Mouse (Mus musculus) kidney, embryonic 14.5 days (tissue): ENCODE data around the gene Rab11fip4. TPM values are rescaled to one million over a fixed set of nuclear protein-coding genes. Genes with fewer than 3 reads are reported as not detected.

Experiments used
- ATAC-seq: fragments of 200-750 bp; cut with Nextera tagmentation; 2 replicates; pipeline ENCODE4 v1.8.0; 2017; ENCODE audit warnings: moderate number of reproducible peaks, mild to moderate bottlenecking, moderate TSS enrichment, moderate library complexity; ENCODE audit not compliant: low FRiP score, low TSS enrichment
- H3K27ac ChIP-seq: fragments of 300-500 bp; sonication (generic); 2 replicates; pipeline ENCODE4 v1.5.1; 2014; ENCODE audit warnings: low read depth, mild to moderate bottlenecking, low read length, moderate library complexity, mixed read lengths
- H3K27me3 ChIP-seq: fragments of 300-500 bp; sonication (generic); 2 replicates; pipeline ENCODE4 v1.6.1; 2014; ENCODE audit warnings: mild to moderate bottlenecking, low read length; ENCODE audit not compliant: control insufficient read depth, insufficient read depth
- H3K36me3 ChIP-seq: fragments of 300-500 bp; sonication (generic); 2 replicates; pipeline ENCODE4 v1.6.1; 2014; ENCODE audit warnings: low read length, mixed read lengths; ENCODE audit not compliant: control insufficient read depth, insufficient read depth
- H3K4me1 ChIP-seq: fragments of 300-500 bp; sonication (generic); 2 replicates; pipeline ENCODE4 v1.6.1; 2014; ENCODE audit warnings: low read length, mixed read lengths; ENCODE audit not compliant: control insufficient read depth, insufficient read depth
- H3K4me2 ChIP-seq: fragments of 300-500 bp; sonication (generic); replicated peaks from 2 replicates; pipeline ENCODE4 v1.6.1; 2014; ENCODE audit warnings: low read depth, mild to moderate bottlenecking, low read length
- H3K4me3 ChIP-seq: fragments of 300-500 bp; sonication (generic); 2 replicates; pipeline ENCODE4 v1.5.1; 2014; ENCODE audit warnings: mild to moderate bottlenecking, low read length
- H3K9ac ChIP-seq: fragments of 300-500 bp; sonication (generic); 2 replicates; pipeline ENCODE4 v1.6.1; 2014; ENCODE audit warnings: low read depth, mild to moderate bottlenecking, low read length, moderate library complexity
- H3K9me3 ChIP-seq: fragments of 300-500 bp; sonication (generic); 2 replicates; pipeline ENCODE4 v1.6.1; 2016; ENCODE audit warnings: low read length; ENCODE audit not compliant: control insufficient read depth
- WGBS: fragments of 180-500 bp; shearing (Covaris S2); extraction: QIAGEN DNeasy Blood & Tissue Kit; methylation state at CpG from one replicate; pipeline ENCODE4 v1.1.7; 2014; 5-methylcytosine and 5-hydroxymethylcytosine counted together
- polyA plus RNA-seq: library from polyadenylated mRNA; unstranded; fragments of >200 nt; fragmentation: Nextera tagmentation; extraction: Ambion mirVana; gene quantifications from 2 replicates; pipeline ENCODE4 v1.2.1, GENCODE M21; 2014

The Rab11fip4 gene
- polyA plus RNA-seq, 1 experiment from 2014 or later, result 7.1 TPM

- no peaks in the 10 kb centered on the region for H3K4me1 ChIP-seq
- no peak overlapping the region for H3K27ac ChIP-seq
- WGBS, result 92% methylated on average over 14 of the region's 14 CpGs
- no peak for ATAC-seq
- H3K4me2 ChIP-seq, result no peak overlapping the region
- H3K9ac ChIP-seq, result no peak overlapping the region
- no peaks in the 10 kb centered on the region for H3K9me3 ChIP-seq
- no peak overlapping the region for H3K4me3 ChIP-seq
- peaks cover 53% of the 10 kb centered on the region for H3K36me3 ChIP-seq
- H3K27me3 ChIP-seq, result no peaks in the 10 kb centered on the region
Measured at GRCm38 (mm10) chr11:79575383-79576073, 15.5 kb upstream of the Rab11fip4 start.

- 0 out of 2 replicates have a peak, but pooled peaks cover 2% of the 10 kb centered on the region for H3K4me1 ChIP-seq
- peaks cover 33% of the 10 kb centered on the region; the same call in 1 of the 2 replicates for H3K36me3 ChIP-seq
- H3K9ac ChIP-seq, result no peak overlapping the region
- H3K9me3 ChIP-seq, result no peaks in the 10 kb centered on the region
- no peak overlapping the region for H3K4me3 ChIP-seq
- no peak for ATAC-seq
- no peak overlapping the region for H3K4me2 ChIP-seq
- no peak overlapping the region for H3K27ac ChIP-seq
- no peaks in the 10 kb centered on the region for H3K27me3 ChIP-seq
- WGBS, result 60% methylated on average over 5 of the region's 5 CpGs
Measured at GRCm38 (mm10) chr11:79577741-79578140, 13.3 kb upstream of the Rab11fip4 start.

- peak; percentile 71; the same call in 1 of the 2 replicates for ATAC-seq
- Histone ChIP-seq H3K36me3 (peaks cover 18% of the 10 kb centered on the region; the same call in 1 of the 2 replicates), H3K27me3 (no peaks in the 10 kb centered on the region), H3K4me3 (no peak overlapping the region), H3K9me3 (no peaks in the 10 kb centered on the region), H3K4me2 (no peak overlapping the region), H3K9ac (no peak overlapping the region), H3K27ac (no peak overlapping the region), H3K4me1 (0 out of 2 replicates have a peak, but pooled peaks cover 2% of the 10 kb centered on the region)
- 43% methylated on average over 4 of the region's 4 CpGs for WGBS
Measured at GRCm38 (mm10) chr11:79580660-79581059, 10.4 kb upstream of the Rab11fip4 start.

- H3K9me3 ChIP-seq, result no peaks in the 10 kb centered on the region
- 0 out of 2 replicates have a peak, but pooled peaks cover 2% of the 10 kb centered on the region for H3K4me1 ChIP-seq
- no peak overlapping the region for H3K9ac ChIP-seq
- H3K4me2 ChIP-seq, result no peak overlapping the region
- 76% methylated on average over 6 of the region's 6 CpGs for WGBS
- no peak overlapping the region for H3K4me3 ChIP-seq
- ATAC-seq, result no peak
- peaks cover 17% of the 10 kb centered on the region; the same call in 1 of the 2 replicates for H3K36me3 ChIP-seq
- H3K27me3 ChIP-seq, result no peaks in the 10 kb centered on the region
- no peak overlapping the region for H3K27ac ChIP-seq
Measured at GRCm38 (mm10) chr11:79581257-79581656, 9.8 kb upstream of the Rab11fip4 start.

- peak; percentile 70 for ATAC-seq
- no peak overlapping the region for H3K27ac ChIP-seq
- WGBS, result 12% methylated on average over 5 of the region's 5 CpGs
- H3K9ac ChIP-seq, result no peak overlapping the region
- no peak overlapping the region for H3K4me3 ChIP-seq
- no peak overlapping the region for H3K4me2 ChIP-seq
- 0 out of 2 replicates have a peak, but pooled peaks cover 2% of the 10 kb centered on the region for H3K4me1 ChIP-seq
- H3K36me3 ChIP-seq, result peaks cover 4% of the 10 kb centered on the region; the same call in 1 of the 2 replicates
- H3K27me3 ChIP-seq, result 0 out of 2 replicates have a peak, but pooled peaks cover 6% of the 10 kb centered on the region
- H3K9me3 ChIP-seq, result no peaks in the 10 kb centered on the region
Measured at GRCm38 (mm10) chr11:79584191-79584590, 6.8 kb upstream of the Rab11fip4 start.

GRCm38 (mm10) chr11:79589317-79590075 is 1.5 kb upstream of the Rab11fip4 start:
- ATAC-seq, result no peak
- H3K4me3 ChIP-seq, result no peak overlapping the region

GRCm38 (mm10) chr11:79591591-79591975 is 571 bp downstream of the Rab11fip4 start:
- peaks cover 45% of the 10 kb centered on the region for H3K27me3 ChIP-seq
- no peak overlapping the region for H3K27ac ChIP-seq
- H3K9ac ChIP-seq, result peak overlapping the region; percentile 62; the same call in 1 of the 2 replicates
- H3K36me3 ChIP-seq, result no peaks in the 10 kb centered on the region
- WGBS, result 40% methylated on average over 5 of the region's 5 CpGs
- H3K4me3 ChIP-seq, result peak overlapping the region; percentile 52
- peaks cover 9% of the 10 kb centered on the region; the same call in 1 of the 2 replicates for H3K4me1 ChIP-seq
- peak overlapping the region; percentile 99 for H3K4me2 ChIP-seq
- no peaks in the 10 kb centered on the region for H3K9me3 ChIP-seq
- ATAC-seq, result 0 out of 2 replicates have a peak, but pooled peaks have one; percentile 5

More at GRCm38 (mm10) chr11:79589317-79590075, 1.5 kb upstream of the Rab11fip4 start:
- peaks cover 9% of the 10 kb centered on the region; the same call in 1 of the 2 replicates for H3K4me1 ChIP-seq
- H3K9ac ChIP-seq, result no peak overlapping the region
- no peaks in the 10 kb centered on the region for H3K9me3 ChIP-seq
- H3K27me3 ChIP-seq, result peaks cover 45% of the 10 kb centered on the region
- no peak overlapping the region for H3K27ac ChIP-seq
- no peak overlapping the region for H3K4me2 ChIP-seq
- H3K36me3 ChIP-seq, result no peaks in the 10 kb centered on the region
- 55% methylated on average over 14 of the region's 14 CpGs for WGBS

GRCm38 (mm10) chr11:79593495-79593894 is 2.5 kb downstream of the Rab11fip4 start:
- Histone ChIP-seq H3K9me3 (no peaks in the 10 kb centered on the region), H3K27me3 (peaks cover 45% of the 10 kb centered on the region), H3K4me2 (no peak overlapping the region), H3K36me3 (no peaks in the 10 kb centered on the region), H3K9ac (no peak overlapping the region), H3K27ac (no peak overlapping the region), H3K4me3 (no peak overlapping the region), H3K4me1 (peaks cover 9% of the 10 kb centered on the region; the same call in 1 of the 2 replicates)
- no peak for ATAC-seq
- WGBS, result 31% methylated on average over 11 of the region's 11 CpGs
